Mouse (Mus musculus) liver, embryonic 16.5 days (tissue): ENCODE measurements at regions not wholly inside any gene's neighbourhood (a gene's known extent, or its start where the extent isn't known, plus 50 kb on each side); places are given as distances from the start of the nearest gene placed in this dataset.

ENCODE experiments used
- ATAC-seq: fragments of 200-750 bp; cut with Nextera tagmentation; 2 replicates; pipeline ENCODE4 v1.8.0; 2017; ENCODE audit warnings: low read depth, mild to moderate bottlenecking, moderate number of reproducible peaks, moderate library complexity
- H3K27ac ChIP-seq: fragments of 300-500 bp; sonication (generic); 2 replicates; pipeline ENCODE4 v1.5.1; 2014; ENCODE audit warnings: mild to moderate bottlenecking, low read length
- H3K27me3 ChIP-seq: fragments of 300-500 bp; sonication (generic); 2 replicates; pipeline ENCODE4 v1.6.1; 2014; ENCODE audit warnings: low read depth, low read length, mixed read lengths; ENCODE audit not compliant: control insufficient read depth, insufficient read depth
- H3K36me3 ChIP-seq: fragments of 300-500 bp; sonication (generic); 2 replicates; pipeline ENCODE4 v1.6.1; 2014; ENCODE audit warnings: mild to moderate bottlenecking; ENCODE audit not compliant: control insufficient read depth, insufficient read depth
- H3K4me1 ChIP-seq: fragments of 300-500 bp; sonication (generic); 2 replicates; pipeline ENCODE4 v1.6.1; 2014; ENCODE audit warnings: low read depth, low read length, mixed read lengths; ENCODE audit not compliant: control insufficient read depth
- H3K4me2 ChIP-seq: fragments of 300-500 bp; sonication (generic); 2 replicates; pipeline ENCODE4 v1.6.1; 2014; ENCODE audit warnings: low read depth, low read length, mixed read lengths
- H3K4me3 ChIP-seq: fragments of 300-500 bp; sonication (generic); 2 replicates; pipeline ENCODE4 v1.5.1; 2014; ENCODE audit warnings: low read depth, mild to moderate bottlenecking, low read length
- H3K9ac ChIP-seq: fragments of 300-500 bp; sonication (generic); 2 replicates; pipeline ENCODE4 v1.6.1; 2014; ENCODE audit warnings: low read depth, low read length
- H3K9me3 ChIP-seq: fragments of 300-500 bp; sonication (generic); replicated peaks from 2 replicates; pipeline ENCODE4 v1.6.1; 2016; ENCODE audit warnings: low read length; ENCODE audit not compliant: control insufficient read depth
- WGBS: fragments of 180-500 bp; shearing (Covaris S2); extraction: QIAGEN DNeasy Blood & Tissue Kit; methylation state at CpG from one replicate; pipeline ENCODE4 v1.1.7; 2014; ENCODE audit not compliant: insufficient replicate concordance; 5-methylcytosine and 5-hydroxymethylcytosine counted together

DNA sequence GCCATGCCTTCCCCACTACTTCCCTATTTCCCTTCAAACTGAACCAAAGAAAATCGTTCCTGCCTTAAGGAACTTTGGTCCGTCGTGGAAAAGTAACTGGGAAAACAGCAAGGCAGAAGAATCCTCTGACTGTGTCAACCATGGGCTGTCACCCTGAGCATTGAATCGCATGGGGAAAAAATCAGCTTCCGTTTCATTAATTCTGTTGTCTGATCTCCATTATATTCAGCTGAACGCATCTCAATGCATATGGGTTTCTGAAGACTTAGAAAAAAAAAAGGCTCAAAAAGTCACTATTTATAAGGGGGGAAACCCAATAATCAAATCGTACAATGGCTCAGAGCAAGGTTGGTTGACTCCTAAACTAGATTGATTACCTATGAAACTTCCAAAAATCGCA is 83.8 kb upstream of the Il12b start:
- WGBS, result 56% methylated on average over 8 of the region's 8 CpGs

DNA sequence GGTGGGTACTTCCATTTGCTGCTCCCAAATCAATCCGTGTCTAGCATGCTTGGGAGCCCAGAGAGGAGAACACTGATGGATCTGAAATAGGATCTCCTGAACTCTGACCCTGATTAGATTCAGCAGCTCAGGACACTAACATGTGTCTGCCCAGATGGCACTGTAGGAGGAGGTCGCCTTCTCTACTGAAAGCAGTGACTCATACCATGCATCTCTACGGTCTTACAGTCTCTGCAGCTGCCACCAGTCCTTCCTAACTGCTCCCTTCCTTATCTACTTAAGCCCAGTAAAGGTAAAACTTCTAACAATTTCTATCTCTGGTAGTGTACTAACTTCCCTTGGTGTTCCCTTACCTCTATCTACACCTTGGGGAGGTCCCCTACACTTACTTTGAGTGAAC is 80.7 kb upstream of the Il12b start:
- no peak overlapping the region for H3K9ac ChIP-seq
- no peak overlapping the region for H3K4me3 ChIP-seq
- no peaks in the 10 kb centered on the region for H3K36me3 ChIP-seq
- WGBS, result 60% methylated on average over 3 of the region's 3 CpGs
- H3K27ac ChIP-seq, result no peak overlapping the region
- no peaks in the 10 kb centered on the region for H3K27me3 ChIP-seq
- no peaks in the 10 kb centered on the region for H3K9me3 ChIP-seq
- no peaks in the 10 kb centered on the region for H3K4me1 ChIP-seq
- ATAC-seq, result no peak
- no peak overlapping the region for H3K4me2 ChIP-seq

More for the DNA sequence above, 83.8 kb upstream of the Il12b start:
- Histone ChIP-seq H3K27ac (no peak overlapping the region), H3K9me3 (no peaks in the 10 kb centered on the region), H3K36me3 (no peaks in the 10 kb centered on the region), H3K27me3 (no peaks in the 10 kb centered on the region), H3K4me1 (no peaks in the 10 kb centered on the region), H3K4me3 (no peak overlapping the region), H3K9ac (no peak overlapping the region), H3K4me2 (no peak overlapping the region)
- ATAC-seq, result no peak

DNA sequence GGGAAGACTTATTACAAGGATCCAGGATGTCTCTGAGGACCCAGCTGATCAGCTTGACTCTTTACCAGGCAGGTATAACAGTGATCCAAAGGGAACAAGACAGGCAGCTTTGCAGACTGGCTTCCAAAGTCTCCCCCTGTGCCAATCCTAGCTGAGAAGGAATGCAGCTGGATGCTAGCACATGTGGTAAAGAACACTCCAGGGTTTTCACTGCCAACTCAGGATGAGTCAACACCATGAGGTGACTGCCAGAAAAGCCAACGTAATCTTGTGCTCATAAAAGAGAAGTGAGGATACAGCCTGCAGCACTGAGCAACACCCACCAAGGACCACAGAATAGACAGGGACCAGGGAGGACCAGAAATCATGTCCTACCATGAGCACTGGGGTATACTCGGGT is 76.5 kb upstream of the Il12b start:
- H3K4me2 ChIP-seq, result no peak overlapping the region
- no peak for ATAC-seq
- 32% methylated on average over 2 of the region's 2 CpGs for WGBS
- no peaks in the 10 kb centered on the region for H3K9me3 ChIP-seq
- H3K9ac ChIP-seq, result no peak overlapping the region
- no peaks in the 10 kb centered on the region for H3K36me3 ChIP-seq
- no peak overlapping the region for H3K27ac ChIP-seq
- no peaks in the 10 kb centered on the region for H3K4me1 ChIP-seq
- H3K27me3 ChIP-seq, result no peaks in the 10 kb centered on the region
- H3K4me3 ChIP-seq, result no peak overlapping the region

DNA sequence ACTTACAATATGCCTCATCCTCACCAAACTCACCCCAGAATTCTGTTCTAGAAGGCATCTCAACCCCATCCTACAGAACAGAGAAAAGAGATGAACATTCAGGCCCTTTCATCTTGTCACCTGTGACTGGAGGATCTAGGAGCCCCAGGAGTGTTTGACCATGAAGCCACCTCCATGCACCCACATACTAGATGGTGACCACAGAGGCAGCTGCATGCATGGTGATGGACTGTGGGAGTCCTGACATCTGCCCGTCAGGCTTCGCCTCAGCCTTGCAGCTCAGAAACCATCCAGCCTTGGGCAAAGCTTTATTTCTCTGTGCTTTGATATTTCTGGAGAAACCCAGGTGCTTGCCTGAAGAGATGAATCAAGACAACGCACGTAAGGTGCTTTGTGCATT is 74.8 kb upstream of the Il12b start:
- H3K4me2 ChIP-seq, result no peak overlapping the region
- ATAC-seq, result no peak
- H3K9ac ChIP-seq, result no peak overlapping the region
- 76% methylated on average over 4 of the region's 4 CpGs for WGBS
- no peaks in the 10 kb centered on the region for H3K4me1 ChIP-seq
- H3K27me3 ChIP-seq, result no peaks in the 10 kb centered on the region
- H3K36me3 ChIP-seq, result no peaks in the 10 kb centered on the region
- no peak overlapping the region for H3K27ac ChIP-seq
- H3K9me3 ChIP-seq, result no peaks in the 10 kb centered on the region
- no peak overlapping the region for H3K4me3 ChIP-seq

DNA sequence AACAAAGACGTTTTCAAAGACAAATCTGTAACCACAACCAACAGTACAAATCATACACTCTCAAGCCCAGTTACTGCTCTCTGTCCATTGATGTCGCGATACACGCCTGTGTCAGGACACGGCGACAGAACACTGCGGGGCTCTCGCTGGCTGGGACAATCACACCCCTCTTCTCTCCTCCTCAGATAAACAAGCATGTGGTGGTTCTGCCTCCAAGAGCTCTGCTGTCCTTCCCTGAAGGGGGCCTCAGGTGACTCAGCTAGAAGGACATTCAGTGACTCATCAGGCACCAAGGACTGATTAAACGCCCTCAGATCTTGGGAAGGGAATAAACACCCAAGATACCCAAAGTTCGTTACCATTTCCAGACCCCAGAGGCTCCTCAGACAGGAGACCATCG is 74.3 kb upstream of the Il12b start:
- H3K9me3 ChIP-seq, result no peaks in the 10 kb centered on the region
- H3K4me2 ChIP-seq, result no peak overlapping the region
- H3K9ac ChIP-seq, result no peak overlapping the region
- H3K27ac ChIP-seq, result no peak overlapping the region
- 63% methylated on average over 11 of the region's 11 CpGs for WGBS
- H3K4me3 ChIP-seq, result no peak overlapping the region
- H3K27me3 ChIP-seq, result no peaks in the 10 kb centered on the region
- H3K4me1 ChIP-seq, result no peaks in the 10 kb centered on the region
- H3K36me3 ChIP-seq, result no peaks in the 10 kb centered on the region
- ATAC-seq, result no peak

DNA sequence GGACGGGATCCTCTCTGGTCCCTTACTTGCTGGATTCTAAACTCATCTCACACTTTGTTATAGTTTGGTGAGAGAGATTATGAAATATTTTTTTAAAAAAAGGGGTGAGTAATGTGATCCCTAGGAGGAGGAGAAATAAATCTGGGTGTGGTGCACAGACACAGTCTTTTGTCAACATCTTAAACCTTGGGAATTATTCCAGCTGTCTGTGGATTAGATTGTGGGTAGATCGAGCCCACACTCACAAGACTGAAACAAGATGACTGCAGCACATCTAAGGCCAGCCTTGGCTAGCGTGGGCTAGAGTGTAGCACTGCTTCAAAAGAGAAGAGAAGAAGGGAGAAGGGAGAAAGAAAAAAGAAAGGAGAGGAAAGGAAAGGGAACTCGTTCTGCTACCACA is 70.4 kb upstream of the Il12b start:
- H3K4me3 ChIP-seq, result no peak overlapping the region
- H3K9me3 ChIP-seq, result no peaks in the 10 kb centered on the region
- ATAC-seq, result no peak
- no peak overlapping the region for H3K4me2 ChIP-seq
- no peaks in the 10 kb centered on the region for H3K4me1 ChIP-seq
- H3K27me3 ChIP-seq, result no peaks in the 10 kb centered on the region
- H3K36me3 ChIP-seq, result no peaks in the 10 kb centered on the region
- no peak overlapping the region for H3K9ac ChIP-seq
- 50% methylated on average over 4 of the region's 4 CpGs for WGBS
- H3K27ac ChIP-seq, result no peak overlapping the region

DNA sequence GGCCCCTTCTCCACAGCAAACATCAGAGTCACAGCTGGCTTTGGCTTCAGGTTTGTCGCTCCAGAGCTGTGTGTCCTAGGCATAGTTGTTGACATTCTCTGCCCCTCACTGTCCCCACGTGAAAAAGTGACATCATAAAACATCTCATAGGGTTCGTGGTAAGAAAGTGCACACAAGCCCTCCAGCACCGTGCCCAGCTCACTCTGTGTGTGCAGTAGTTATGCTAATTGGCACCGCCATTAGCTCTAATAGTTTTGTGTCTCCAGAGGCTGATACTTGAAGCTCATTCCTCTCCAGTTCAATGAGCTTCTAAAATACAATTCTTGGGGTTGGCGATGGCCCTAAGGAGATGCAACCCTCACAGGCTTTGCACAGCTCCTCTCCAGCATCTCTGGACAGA is 69.4 kb upstream of the Il12b start:
- Histone ChIP-seq H3K27me3 (no peaks in the 10 kb centered on the region), H3K4me1 (no peaks in the 10 kb centered on the region), H3K4me2 (no peak overlapping the region), H3K36me3 (no peaks in the 10 kb centered on the region), H3K9ac (no peak overlapping the region), H3K4me3 (no peak overlapping the region), H3K9me3 (no peaks in the 10 kb centered on the region), H3K27ac (no peak overlapping the region)
- 46% methylated on average over 6 of the region's 6 CpGs for WGBS
- no peak for ATAC-seq

DNA sequence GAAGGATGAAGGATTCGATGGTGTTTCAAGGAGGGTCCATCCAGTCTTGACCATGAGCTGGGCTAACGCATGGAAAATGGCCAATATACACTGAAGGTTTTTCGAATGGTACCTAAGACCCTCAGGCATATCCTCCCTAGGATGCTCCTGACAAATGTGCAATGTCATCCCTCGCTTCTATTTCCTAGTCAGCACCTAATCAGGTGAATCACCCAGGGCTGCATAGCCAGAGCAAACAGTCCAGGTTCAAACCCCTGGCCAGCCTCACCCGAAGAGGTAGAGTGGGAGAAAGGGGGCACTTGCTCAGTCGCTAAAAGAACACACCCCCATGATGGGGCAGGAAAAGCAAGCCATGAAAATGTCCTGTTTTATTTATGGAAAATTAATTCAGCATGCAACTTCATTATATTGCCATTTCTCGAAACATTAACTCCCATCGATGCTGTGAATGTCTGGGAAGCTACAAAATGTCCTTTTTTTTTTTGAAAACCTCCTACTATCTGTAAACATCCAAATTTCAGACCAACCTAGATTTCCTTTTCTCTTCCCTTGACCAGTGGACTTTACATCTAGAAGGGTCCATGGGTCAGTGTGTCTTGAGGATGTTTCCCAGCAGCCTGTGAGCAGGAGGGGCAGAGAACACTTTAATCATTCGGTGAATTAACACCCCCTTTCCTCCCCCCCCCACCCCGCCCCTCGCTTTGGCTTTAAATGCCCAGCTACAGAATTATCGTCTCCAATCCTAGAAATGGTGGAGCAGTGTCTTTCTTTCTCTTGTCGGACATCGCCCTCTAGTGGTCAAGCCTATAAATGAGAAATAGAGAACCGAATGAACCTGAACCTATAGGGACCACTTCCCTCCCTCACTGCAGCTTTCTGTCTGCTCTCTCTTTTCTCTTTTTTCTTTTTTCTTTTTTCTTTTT is 68.8 kb upstream of the Il12b start:
- no peak for ATAC-seq
- 27% methylated on average over 15 of the region's 15 CpGs for WGBS
- Histone ChIP-seq H3K27ac (no peak overlapping the region), H3K36me3 (no peaks in the 10 kb centered on the region), H3K9ac (no peak overlapping the region), H3K4me2 (no peak overlapping the region), H3K27me3 (no peaks in the 10 kb centered on the region), H3K4me3 (no peak overlapping the region), H3K4me1 (no peaks in the 10 kb centered on the region), H3K9me3 (no peaks in the 10 kb centered on the region)

DNA sequence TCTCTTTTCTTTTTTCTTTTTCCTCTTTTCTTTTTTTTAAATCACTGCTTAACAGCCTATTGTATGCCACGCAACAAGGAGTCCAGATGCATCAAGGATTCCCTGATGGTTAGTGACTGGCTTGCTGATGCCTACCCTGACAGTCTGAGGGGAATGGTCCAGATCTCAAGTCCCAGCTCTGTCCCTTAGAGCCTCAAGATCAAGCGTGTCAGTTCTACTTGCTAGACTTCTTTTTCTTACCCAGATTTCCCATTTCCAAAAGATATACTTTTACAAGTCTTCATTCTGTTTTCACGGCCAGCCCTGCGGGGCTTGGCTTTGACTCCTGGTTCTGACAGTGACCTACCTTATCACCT is 68.1 kb upstream of the Il12b start:
- Histone ChIP-seq H3K27me3 (no peaks in the 10 kb centered on the region), H3K27ac (no peak overlapping the region), H3K9ac (no peak overlapping the region), H3K36me3 (no peaks in the 10 kb centered on the region), H3K4me1 (no peaks in the 10 kb centered on the region), H3K9me3 (no peaks in the 10 kb centered on the region), H3K4me3 (no peak overlapping the region), H3K4me2 (no peak overlapping the region)
- ATAC-seq, result no peak
- 50% methylated on average over 4 of the region's 4 CpGs for WGBS
